In the genomic region with DNA sequence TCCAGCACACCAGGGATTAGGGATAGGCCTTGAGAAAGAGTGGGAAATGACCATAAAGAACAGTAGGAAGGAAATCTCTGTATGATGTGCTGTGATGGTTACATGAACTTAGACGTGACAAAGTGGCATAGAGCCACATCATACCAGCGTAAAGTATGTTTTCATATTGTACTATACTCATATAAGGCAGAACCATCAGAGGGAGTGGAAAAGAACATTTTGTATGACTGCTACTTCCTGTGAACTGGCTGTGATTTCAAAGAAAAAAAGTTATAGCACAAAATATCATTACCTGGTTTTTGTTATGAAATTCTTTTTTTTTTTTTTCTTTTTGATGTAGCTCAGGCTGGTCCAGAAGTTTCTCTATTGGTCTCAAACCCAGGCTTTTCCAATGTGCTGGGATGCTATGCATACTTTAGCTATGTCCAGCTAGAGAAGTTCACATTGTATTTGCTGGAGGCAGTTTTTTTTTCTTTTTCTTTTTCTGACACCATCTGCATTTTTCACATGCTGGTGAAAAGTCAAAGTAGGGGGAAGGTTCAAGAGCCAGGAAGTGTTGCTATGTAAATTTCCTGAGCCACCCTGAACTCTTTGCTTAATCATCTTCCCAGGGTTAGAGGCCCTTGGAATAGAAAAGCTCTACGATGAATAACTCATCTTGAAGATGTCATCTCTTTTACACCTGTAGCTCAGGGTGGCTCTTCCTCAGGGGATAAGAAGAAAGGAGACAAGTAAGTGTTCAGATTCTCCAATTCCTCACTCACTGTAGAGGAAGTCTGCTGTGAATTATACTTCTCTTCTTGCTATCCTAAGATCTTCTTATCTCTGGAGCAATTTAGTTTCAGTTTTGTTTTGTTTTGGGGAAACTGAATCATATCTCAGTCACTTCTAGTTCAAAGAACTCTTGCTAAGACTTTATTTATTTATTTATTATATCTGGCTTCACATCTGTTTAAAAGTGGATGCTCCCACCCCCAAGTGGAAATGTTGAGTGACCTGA, we compare ENCODE assay signal across 9 mouse cellular contexts. TPM values are rescaled to one million over a fixed set of nuclear protein-coding genes. Genes with fewer than 3 reads are reported as not detected.
DNase-seq lines count a peak whose midpoint lies in the region; ATAC-seq and TF ChIP-seq lines count a peak whose summit lies in the region.
"Had no signal": no experiment of that assay in that cellular context is flagged by ENCODE, and none has a peak within 500 bp of the region (broad histone marks: within the 10 kb centered on the region; RNA-seq: fewer than 3 reads in every experiment).

No protein-coding gene starts in this region.

- TF ChIP-seq POLR2A in bone marrow macrophage, adult 2 months (IDR thresholded peaks at IDR 0.05; ENCODE audit: borderline replicate concordance, low read depth, low read length) = no peak

- H3K79me2 ChIP-seq in macrophage (ENCODE audit: inconsistent target) = peaks cover 32% of the 10 kb centered on the region

- no peak overlapping the region; the same call in 1 of the 2 replicates for H3K4me2 ChIP-seq in lung, embryonic 14.5 days

- DNase-seq in gastrocnemius, adult 2 months = no peak
- DNase-seq in gastrocnemius, adult 8-10 months (ENCODE audit: low spot score in 2 of 2) = no peak
- peak; percentile 2 for DNase-seq in lung, embryonic 14.5 days
- DNase-seq in lung, postnatal 4 days = no peak
- DNase-seq in frontal cortex, postnatal 25 days (ENCODE audit: low spot score in 2 of 2) = no peak
- no peak for DNase-seq in cerebellum, postnatal 14 days
- DNase-seq: cerebellum, postnatal 10 days had no signal

- 82% methylated on average over 3 of the region's 3 CpGs for WGBS in lung, embryonic 14.5 days
- 67% methylated on average over 3 of the region's 3 CpGs for WGBS in macrophage (ENCODE audit: missing documents)

- H3K9ac ChIP-seq in lung, embryonic 14.5 days = no peak overlapping the region

- intact Hi-C loops in gastrocnemius, adult 2 months (cut with DNase I) = no loop called here

- no peak for TF ChIP-seq CTCF in gastrocnemius, adult 2 months (IDR thresholded peaks at IDR 0.05)
- TF ChIP-seq CTCF in lung, embryonic 14.5 days (IDR thresholded peaks at IDR 0.05; ENCODE audit: low read depth) = no peak
- TF ChIP-seq CTCF in bone marrow macrophage, adult 2 months (IDR thresholded peaks at IDR 0.05; ENCODE audit: low read depth, low read length) = no peak

- peaks cover 15% of the 10 kb centered on the region for H3K36me3 ChIP-seq in lung, embryonic 14.5 days (ENCODE audit: insufficient read depth)
- peaks cover 19% of the 10 kb centered on the region; the same call in 1 of the 2 replicates for H3K36me3 ChIP-seq in macrophage (ENCODE audit: inconsistent target)

- ATAC-seq in lung, embryonic 14.5 days (ENCODE audit: insufficient read depth) = no peak

- no peaks in the 10 kb centered on the region for H3K9me3 ChIP-seq in lung, embryonic 14.5 days (ENCODE audit: low read depth, low read length)

- H3K27ac ChIP-seq in gastrocnemius, adult 2 months = peak overlapping the region; percentile 97
- H3K27ac ChIP-seq in lung, embryonic 14.5 days (ENCODE audit: low read depth) = no peak overlapping the region
- H3K27ac ChIP-seq in bone marrow macrophage, adult 2 months (ENCODE audit: insufficient read depth, low read depth, low read length) = peak overlapping the region; percentile 77
- H3K27ac ChIP-seq in macrophage = peak overlapping the region; percentile 67

- peak overlapping the region; percentile 92; the same call in 1 of the 2 replicates for H3K4me3 ChIP-seq in gastrocnemius, adult 2 months
- H3K4me3 ChIP-seq in lung, embryonic 14.5 days (ENCODE audit: low read depth, low read length) = no peak overlapping the region
- H3K4me3 ChIP-seq in bone marrow macrophage, adult 2 months (ENCODE audit: insufficient read depth, low read length) = peak overlapping the region; percentile 46
- peak overlapping the region; percentile 32 for H3K4me3 ChIP-seq in macrophage (ENCODE audit: inconsistent target)

- H3K27me3 ChIP-seq in lung, embryonic 14.5 days (ENCODE audit: insufficient read depth, low read length) = no peaks in the 10 kb centered on the region

- H3K4me1 ChIP-seq in lung, embryonic 14.5 days (ENCODE audit: insufficient read depth) = peaks cover 4% of the 10 kb centered on the region; the same call in 1 of the 2 replicates
- H3K4me1 ChIP-seq in bone marrow macrophage, adult 2 months (ENCODE audit: control insufficient read depth, insufficient read depth, low read length) = peaks cover 18% of the 10 kb centered on the region

RNA-seq across cellular contexts. Expression of gene 4932438A13Rik, which starts 1.2 kb away (rescaled TPM):
- 10 to 100 TPM; 32.8 to 32.9 TPM for total RNA-seq in gastrocnemius, adult 2 months (2021)
- 10 to 100 TPM; 35.3 to 49.7 (median 39.9) TPM for total RNA-seq in gastrocnemius, adult 8-10 months (2022)
- 55.5 and 55.9 TPM in 2 replicates for polyA plus RNA-seq in lung, embryonic 14.5 days (2014; fragmentation: Nextera tagmentation; extraction: Ambion mirVana)
- polyA plus RNA-seq in bone marrow macrophage, adult 2 months (2012; ENCODE audit: insufficient read depth, insufficient read length, missing spikeins) = 32.8 and 37.9 TPM in 2 replicates
- 100 to 1,000 TPM; 202 to 566 (median 385) TPM for total RNA-seq in macrophage (2018; cell fraction: chromatin; rRNA removed)
- 10 to 100 TPM; 27.8 to 67.7 (median 39.6) TPM for total RNA-seq in macrophage (2018; cell fraction: cytosol; rRNA removed)
- total RNA-seq in macrophage (2018; cell fraction: nucleus; rRNA removed) = 100 to 1,000 TPM; 105 to 331 (median 202) TPM
- 19.4 to 22.2 TPM (median 20.4 TPM) in 3 replicates for polyA plus RNA-seq in macrophage (2018)
